Mouse (Mus musculus) heart, postnatal 10 days (tissue): ENCODE measurements around the gene Cacna1a. TPM values are rescaled to one million over a fixed set of nuclear protein-coding genes. Genes with fewer than 3 reads are reported as not detected.

Experiments used
- DNase-seq, 2 experiments: peaks; one replicate each; pipeline ENCODE4 v3.0.0; 2021
- intact Hi-C: fragments of 180-260 bp; cut with DNase I; formaldehyde crosslinking; loops from one replicate; pipeline ENCODE4 v1.15.1; 2025
- total RNA-seq, 2 experiments: library from RNA; stranded (reverse); gene quantifications; 2 replicates each; pipeline ENCODE4 v1.2.3; 2021

The Cacna1a gene
- total RNA-seq, 2 experiments from 2014 or later: 6.1 to 6.5 TPM

DNA sequence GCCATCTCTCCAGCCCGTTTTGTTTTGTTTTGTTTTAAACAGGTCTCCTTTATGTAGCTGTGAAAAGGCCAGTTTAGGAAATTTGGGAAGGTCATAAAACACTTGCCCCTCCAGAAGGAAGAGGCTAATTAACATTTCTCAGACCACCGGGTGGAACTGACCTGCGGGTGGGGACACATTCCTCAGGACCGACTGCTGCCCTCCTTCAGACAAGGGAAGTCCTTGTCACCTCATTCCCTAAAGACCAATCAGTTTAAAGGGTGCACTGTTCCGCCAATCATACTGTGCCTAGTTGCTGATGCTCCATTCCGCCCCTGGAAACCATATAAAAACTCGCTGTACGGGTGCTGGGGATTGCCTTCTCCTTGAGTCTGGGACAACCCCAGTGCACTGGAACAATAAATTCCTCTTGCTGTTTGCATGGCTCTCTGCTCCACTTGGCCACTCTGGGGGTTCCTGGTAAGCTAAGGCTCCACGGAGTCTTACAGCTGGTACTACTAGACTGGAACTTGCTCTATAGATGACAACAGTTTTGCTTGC, 264.9 kb downstream of the Cacna1a start:
- DNase-seq: no peak
- intact Hi-C loops: no loop called here

DNA sequence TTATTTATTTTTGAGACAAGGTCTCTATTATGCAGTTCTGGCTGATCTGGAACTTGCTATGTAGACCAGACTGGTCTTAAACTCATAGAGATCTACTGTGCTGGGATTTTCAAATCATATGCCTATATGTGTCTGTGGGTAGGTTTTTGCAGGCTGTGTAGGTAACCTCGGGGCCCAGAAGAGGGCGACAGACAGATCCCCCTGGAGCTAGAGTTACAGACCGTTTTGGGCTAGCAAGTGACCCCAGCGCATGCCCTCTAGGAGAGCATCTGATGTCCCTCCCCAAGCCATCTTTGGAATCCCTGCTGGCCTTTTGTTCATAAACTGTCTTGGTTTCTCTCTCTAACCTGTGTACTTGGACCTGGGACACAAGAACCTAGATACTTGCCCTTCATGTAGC, 266.4 kb downstream of the Cacna1a start:
- DNase-seq: no peak
- intact Hi-C loops: no loop called here

DNA sequence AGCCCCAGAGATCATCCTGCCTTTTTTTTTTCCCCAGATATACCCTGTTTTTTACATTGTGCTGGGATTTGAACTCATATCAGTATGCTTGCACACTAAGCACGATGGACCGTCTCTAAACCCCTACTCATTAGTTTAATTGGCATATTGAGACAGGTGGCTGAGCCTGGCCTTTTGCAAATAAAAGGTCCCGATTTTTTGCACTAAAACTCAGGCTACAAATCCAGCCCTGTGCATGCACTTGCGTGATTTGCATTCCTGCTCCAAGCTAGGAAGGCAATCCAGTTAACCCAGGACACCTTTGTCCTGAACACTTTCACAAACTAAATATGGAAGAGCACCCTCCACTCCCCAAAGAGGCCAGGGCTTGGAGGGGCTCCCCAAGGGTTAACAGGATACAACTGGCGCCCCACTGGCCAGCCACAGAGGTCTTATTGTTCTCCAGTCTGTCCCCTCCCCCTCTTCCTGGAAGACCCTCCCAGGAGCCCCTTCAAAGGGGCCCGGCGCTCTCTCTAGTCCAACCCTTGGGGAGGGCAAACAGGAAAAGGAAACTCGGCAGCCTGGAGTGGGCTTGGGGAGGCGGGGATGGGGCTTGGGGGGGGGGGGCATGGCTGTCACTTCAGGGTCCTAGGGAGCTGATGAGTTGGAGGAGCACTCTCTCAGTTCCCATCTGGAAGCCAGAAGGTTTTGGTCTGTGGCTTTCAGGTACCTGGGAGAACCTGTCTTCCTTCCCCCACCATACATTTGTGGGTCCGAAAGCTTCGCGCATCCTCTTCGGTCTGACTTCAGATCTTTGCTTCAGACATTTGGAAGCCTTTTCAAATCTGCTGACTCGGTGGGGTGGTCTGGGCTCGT, 267.3 kb downstream of the Cacna1a start:
- DNase-seq: peak; percentile 50 to 60
- intact Hi-C loops: loop anchor here (1.0 kb wide), 1 partner anchor 12 kb away; no protein-coding TSS in a partner anchor

DNA sequence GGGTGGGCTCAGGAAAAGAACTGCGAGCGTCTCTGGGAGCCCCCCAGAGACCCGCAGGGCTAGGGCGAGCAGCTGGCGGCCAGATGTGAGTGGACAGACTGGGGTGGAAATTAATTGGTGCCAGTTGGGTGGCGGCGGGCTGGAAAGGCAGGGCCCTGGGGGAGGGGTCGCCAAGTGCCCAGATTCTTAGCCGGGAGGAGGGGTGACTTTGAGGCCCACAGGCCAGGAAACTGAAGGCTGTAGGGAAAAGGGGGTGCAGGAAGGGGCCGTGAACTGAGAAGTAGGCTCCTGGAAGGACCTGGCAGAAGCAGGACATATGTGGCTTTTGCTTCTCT, 267.9 kb downstream of the Cacna1a start:
- peak in 1 of 2 experiments; percentile 53 for DNase-seq
- intact Hi-C loops: no loop called here

DNA sequence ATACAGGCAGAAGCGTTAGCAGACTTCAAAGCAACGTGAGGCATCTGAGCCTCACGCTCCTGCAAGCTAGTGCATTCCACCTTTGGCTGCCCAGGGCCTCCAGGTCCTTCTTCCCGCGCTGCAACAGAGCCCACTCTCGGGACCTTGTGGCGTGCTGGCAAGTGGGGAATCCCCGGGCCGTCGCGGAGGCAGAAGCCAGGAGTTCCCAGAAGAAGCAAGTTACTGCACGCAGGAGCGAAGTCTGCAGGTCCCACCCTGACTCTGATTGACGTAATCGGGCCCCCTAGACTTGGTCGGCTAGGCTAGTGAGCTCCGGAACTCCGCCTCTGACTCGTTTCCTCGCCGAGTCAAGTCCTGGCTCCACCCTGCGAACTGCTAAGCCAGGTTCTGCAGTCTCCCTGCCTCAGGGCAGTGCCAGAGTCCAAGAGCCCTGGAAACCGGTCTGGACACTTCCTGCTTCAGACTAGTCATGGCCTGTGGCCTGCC, 268.4 kb downstream of the Cacna1a start:
- peak; percentile 84 to 86 for DNase-seq

DNA sequence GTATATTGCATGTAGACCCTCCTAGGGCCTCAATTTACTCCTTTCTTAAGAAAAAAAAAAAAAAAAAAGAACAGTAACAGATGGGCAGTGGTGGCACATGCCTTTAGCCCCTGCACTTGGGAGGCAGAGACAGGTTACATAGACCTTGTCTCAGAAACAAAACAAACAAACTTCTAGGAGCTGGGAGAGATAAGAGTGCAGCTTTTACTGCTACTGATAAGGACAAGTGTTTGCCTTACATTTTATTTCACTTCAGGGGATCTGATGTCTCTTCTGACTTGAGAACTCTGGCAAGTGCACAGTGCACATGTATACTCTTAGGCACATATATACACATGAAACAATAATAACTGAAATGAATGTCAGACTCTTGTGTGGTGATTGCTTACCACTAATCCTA, 269.0 kb downstream of the Cacna1a start:
- intact Hi-C loops: no loop called here
- no peak for DNase-seq

More for the DNA sequence above, 268.4 kb downstream of the Cacna1a start:
- intact Hi-C loops: no loop called here

DNA sequence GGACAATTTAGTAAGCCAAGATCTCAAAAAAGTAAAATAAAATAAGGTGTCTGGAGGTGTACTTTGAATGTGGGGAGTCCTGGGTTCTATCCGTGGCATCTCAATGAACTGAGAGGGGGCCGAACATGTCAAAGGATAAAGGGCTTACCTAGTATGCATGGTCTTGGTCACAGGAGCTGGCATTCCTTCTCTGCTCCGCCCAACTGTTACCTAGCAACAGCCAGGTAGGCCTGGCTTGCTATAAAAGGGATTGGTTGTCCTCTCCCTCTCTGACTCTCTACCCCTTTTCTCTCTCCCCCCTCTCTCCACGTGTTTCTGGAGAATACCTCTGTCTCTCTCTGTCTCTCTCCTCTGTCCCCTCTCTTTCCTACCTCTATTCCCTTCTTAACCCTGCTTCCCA, 269.4 kb downstream of the Cacna1a start:
- no peak for DNase-seq
- intact Hi-C loops: no loop called here

DNA sequence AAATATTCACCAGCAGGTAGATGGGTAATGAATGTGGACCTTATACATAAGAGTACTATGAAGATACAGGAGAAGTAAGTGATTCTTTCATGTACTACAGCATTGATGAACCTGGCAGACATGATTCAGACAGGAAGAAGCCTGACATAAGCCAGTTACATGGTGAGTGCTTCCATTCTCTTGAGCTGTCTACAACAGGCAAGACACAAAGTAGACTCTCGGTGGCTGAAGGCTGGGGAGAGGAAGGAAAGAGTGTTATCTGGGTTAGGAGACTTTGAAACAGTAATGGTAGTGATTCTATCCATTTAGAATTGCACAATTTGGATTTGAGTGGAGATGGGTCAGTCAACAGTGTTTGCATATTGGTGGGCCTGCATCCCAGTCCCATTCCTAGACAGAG, 270.7 kb downstream of the Cacna1a start:
- no peak for DNase-seq
- intact Hi-C loops: no loop called here

DNA sequence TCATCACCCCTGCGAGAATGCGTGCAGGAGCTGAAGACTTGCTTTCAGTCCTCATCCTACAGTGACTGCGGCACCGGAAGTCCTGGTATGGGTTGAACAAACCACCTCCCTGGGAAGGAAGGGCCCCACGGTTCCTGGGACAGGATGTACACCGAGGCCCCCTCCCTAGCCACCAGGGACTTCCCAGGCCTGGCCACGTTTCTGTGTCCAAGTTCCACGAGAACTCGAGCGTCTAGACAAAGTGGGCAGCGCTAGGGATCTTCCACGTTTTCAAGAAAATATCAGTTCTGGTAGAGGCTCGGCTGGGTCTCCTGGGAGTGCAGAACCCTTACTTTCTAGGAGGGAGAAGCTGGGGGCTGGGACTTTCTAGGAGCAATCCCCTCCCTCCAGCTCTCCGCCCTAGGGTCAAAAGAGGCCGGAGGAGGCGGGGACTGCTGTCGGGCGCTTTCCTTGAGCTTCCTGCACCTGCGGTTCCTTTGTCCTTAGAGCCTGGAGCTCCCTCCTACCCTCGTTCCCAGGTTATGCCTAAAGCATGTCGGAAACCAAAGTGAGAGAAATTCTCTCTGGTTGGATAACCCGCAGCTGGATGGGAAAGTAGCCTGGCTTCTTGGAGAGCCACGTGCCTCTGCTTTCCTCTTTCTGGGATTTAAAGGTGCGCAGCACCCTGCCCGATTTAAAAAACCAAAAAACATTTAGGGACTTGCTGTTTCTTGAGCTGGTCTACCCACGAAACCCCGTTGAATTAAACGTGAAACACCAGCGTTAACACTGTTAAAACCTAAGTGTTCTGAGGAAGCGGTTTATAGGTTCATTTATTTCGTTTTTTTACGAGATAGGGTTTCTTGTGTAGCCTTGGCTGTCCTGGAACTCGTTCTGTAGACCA, 271.9 kb downstream of the Cacna1a start:
- DNase-seq: peak; percentile 77
- intact Hi-C loops: loop anchor here (2.0 to 5.0 kb wide), 3 partner anchors 43 to 458 kb away; partner anchors contain the start of gene Junb

DNA sequence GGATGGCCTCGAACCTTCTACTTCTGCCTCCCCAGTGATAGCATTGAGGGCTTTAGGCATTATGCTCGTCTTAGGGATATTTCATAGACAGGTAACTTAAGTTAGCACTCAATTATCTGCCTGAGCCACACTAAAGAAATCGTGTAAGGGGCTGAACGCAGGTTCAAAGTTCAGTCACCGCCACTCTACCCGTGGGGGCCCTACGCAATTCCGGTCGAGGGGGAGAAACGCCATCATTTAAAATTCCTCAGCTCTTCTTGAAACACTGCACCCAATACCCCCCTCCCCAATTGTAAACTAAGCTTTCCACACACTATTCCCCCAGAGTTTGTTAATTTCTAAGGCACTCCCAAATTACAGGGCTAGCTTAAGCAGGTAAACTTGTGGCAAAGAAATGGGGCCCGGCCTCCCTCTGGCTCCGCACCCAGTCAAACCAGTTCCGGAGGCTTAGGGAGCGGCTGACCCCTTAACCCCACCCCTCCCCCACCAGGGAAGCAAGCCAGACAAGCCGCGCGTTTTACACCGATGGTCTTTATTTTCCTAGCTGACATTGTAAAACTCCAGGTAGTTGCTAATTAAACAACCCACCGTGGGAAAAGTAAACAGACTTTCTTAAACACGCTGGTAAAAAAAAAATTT, 272.7 kb downstream of the Cacna1a start:
- intact Hi-C loops: loop anchor here (2.0 to 5.0 kb wide), 3 partner anchors 42 to 459 kb away; partner anchors contain the start of gene Junb
- DNase-seq: peak; percentile 60 to 66

DNA sequence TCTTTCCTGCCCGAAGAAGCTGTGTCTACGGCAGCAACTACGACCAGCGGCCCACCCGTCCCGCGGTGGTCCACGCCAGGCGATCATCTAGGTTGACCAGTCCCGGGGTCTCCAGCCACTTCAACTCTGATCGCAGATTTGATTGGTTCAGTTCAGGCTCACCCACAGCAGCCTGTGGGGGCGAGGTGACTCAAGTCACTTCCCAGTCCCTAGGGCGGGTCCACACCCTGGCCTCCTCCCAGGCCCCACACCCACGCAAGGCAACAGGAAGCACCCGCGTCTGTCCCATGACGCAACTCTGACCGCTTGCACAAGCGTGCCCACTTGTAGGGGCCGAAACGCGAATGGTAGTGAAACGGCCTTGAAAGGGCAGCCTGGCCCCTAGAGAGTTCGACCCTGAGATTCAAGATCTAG, 273.2 kb downstream of the Cacna1a start:
- intact Hi-C loops: loop anchor here (2.0 to 5.0 kb wide), 3 partner anchors 41 to 459 kb away; partner anchors contain the start of gene Junb
- peak; percentile 94 for DNase-seq

DNA sequence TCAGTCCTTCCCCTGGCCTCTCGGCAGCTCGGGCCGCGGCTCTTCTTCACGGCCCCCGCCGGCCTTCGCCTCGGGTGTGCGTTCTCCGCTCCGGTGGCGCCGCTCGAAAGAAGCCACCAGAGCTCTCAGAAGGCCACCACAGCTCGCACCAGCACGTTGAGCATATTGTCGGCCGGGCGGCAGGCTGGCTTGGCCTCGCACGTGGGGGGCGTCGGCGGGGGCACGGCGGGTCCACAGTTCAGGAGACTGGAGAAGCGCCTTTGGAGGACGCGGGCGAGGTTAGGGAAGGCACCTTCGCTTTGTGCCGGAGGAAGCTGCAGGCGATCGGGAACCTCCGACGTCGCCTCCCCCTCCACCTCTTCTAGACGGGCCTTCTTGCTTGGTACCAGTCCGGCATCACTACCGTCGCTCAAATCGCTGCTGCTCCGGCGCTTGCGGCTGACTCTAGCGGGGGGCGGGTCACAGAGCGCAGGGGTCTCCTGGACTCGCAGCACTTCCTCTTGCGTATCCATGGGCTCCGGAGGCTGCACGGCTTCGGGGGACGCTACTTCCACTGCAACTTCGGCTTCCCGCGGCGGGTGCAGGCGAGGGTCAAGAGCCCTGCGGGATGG, 273.8 kb downstream of the Cacna1a start:
- intact Hi-C loops: loop anchor here (1.0 to 5.0 kb wide), 4 partner anchors 23 to 460 kb away; partner anchors contain the start of gene Junb
- DNase-seq: no peak

DNA sequence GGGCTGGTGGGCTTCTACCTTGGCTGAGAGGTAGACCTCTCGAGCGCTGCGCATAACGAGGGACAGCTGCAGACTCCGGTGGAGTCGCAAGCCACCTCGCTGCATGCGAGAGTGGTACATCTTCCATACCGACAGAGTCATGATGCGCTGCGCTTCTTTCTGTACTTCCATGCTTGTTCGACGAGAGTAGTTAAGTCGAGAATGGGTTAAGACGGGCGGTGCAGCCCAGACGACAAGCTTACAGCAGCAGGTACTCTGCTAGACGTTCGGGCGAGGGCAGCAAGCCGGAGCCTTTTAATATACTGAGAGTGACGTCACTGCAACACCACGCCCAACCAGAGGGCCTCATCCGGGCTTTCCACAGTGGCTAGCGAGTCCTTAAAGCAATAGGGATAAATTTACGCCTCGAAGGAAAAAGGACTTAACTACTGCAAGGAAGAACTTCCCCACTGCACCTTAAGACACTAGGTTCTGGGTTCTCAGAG, 274.4 kb downstream of the Cacna1a start, which contains the start of gene Ier2:
Gene Ier2 (minus strand): TSS at position 272 of the 485 bp plus-strand sequence.
- intact Hi-C loops: loop anchor here (1.0 to 5.0 kb wide), 3 partner anchors 23 to 460 kb away; partner anchors contain the start of gene Junb
- DNase-seq: peak; percentile 98

DNA sequence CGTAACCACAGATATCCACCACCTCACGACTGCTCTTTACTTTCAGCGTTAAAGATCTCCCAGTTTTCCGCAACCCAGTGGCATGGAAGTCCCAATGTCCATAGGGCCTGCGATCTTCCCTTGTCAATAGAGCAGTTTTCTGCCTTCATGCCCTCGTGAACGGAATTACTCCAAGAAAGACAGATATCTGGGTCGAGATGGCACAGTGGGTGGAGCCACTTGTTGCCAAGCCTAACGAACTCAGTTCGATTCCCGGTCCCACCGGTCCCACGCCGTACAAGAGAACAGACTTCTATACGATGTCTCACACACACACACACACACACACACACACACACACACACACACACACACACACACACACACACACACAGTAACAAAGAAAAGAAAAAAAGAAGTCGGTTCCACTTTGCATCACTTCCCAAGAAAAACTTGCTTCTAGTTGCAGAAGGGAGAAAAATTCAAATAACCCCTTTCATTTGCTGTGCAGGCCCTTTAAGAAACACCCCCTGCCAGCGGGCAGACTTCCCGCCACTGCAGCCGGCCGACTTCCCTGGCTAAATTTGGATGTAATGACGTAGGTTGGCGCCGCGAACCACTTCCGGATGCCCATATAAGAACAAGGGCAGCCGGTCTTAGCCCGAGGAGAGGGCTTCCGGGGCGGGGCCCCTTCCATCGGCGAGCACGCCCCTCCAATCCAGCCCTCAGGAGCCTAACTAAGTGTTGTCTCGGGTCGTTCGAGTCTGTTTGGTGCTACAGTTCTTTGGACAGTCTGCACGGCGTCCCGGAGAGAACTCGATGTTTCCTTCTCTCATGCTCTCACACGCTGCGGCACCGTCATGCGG, 275.5 kb downstream of the Cacna1a start:
- intact Hi-C loops: loop anchor here (5.0 kb wide), 2 partner anchors 314 to 461 kb away; partner anchors contain the start of gene Junb
- DNase-seq: peak; percentile 99

DNA sequence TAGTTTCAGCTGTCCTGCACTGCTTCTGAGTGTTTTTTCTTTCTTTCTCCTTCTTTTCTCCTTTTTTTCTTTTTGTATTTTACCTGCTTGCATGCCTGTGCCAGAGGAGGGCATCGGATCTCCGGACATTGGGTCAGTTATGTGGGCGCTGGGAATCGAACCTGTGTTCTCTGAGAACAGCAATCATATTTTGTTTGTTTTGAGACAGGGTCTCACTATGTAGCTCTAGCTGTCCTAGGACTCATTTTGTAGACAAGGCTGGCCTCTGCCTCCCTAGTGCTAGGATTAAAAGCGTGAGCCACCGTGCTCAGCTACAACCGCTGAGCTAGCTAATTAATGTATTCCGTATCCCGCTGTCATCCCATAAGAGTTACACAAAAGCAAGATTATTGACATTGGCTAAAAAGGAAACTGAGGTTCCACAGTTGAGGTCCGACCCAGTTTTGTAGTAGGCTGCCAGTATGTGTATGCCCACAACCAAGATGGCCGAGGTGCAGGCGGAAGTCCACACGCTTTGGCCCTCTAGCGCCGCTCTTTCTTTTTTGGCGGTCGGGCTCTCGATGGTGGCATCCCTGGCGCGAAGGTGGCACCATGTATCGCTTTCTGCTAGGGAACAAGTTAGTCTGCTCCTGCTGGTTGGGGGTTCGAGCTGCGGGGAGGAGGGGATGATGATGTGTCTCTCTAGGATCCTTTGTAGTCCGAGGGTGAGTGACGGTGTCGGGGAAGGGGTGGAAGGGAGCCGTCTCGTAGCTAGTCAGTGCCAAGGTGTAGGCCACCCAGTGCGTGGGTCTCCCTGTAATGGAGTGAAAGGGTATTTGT, 276.5 kb downstream of the Cacna1a start:
- peak; percentile 85 to 88 for DNase-seq
- intact Hi-C loops: loop anchor here (1.0 to 5.0 kb wide), 3 partner anchors 23 to 462 kb away; partner anchors contain the start of genes Junb and Nacc1

DNA sequence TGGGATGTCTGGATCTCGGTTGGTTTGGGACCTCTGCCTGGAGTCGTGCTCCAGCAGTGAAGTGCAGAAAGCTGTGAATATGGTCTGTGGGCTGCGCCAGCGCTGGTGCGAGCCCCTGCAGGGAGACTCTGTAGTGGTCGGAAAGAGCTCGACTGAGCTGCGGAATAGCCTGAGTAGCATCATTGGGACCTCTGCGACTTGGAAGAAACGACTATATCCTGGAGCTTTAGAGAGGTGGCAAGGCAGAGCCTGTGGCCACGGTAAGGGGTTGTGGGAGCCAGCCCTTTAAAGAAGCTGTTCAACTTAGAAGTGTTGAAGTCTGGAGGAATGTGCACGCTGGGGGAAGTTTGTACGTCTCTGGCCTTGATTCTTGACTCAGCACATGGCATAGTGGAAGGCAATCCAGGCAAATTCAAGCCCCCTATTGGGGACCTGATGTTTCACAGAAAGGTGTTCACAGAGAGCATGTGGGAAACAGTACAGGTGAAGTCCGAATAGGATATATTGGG, 277.2 kb downstream of the Cacna1a start:
- intact Hi-C loops: loop anchor here (1.0 kb wide), 1 partner anchor 22 kb away; the partner anchor contains the start of gene Nacc1
- no peak for DNase-seq

DNA sequence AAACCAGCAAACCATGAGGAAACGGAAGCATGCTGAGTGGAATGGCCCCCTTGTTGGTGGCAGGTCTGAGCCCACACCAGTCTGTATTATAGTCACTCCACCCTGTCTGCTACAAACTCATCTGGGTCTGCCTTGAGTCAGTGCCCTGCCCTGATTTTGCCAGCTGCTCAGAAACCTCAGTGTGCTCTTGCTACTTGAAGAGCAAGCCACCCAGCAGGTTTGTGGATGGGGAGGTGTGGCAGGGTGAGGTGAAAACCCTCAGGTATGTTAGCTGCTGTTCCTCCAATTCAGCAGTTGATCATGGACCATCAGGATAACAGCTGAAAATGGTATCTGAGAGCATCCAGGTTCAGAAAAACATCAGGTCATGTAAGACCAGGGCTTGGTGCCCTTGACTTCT, 279.8 kb downstream of the Cacna1a start:
- intact Hi-C loops: no loop called here
- DNase-seq: no peak
